Mouse (Mus musculus) forebrain, embryonic 13.5 days (tissue): ENCODE results near the gene Mettl7b. TPM values are rescaled to one million over a fixed set of nuclear protein-coding genes. Genes with fewer than 3 reads are reported as not detected.
"Not testable (repeated sequence)": the region's sequence is repeated elsewhere in the genome, so short reads cannot be mapped to it uniquely, and the experiment has no call there.

Experiments
- ATAC-seq: fragments of 200-750 bp; cut with Nextera tagmentation; 2 replicates; pipeline ENCODE4 v1.8.0; 2017
- H3K27ac ChIP-seq: fragments of 300-500 bp; sonication (generic); 2 replicates; pipeline ENCODE4 v1.5.1; 2015; ENCODE audit warnings: inconsistent platforms, mild to moderate bottlenecking, moderate library complexity
- H3K27me3 ChIP-seq: fragments of 300-500 bp; sonication (generic); 2 replicates; pipeline ENCODE4 v1.6.1; 2015; ENCODE audit warnings: mild to moderate bottlenecking, inconsistent platforms
- H3K36me3 ChIP-seq: fragments of 300-500 bp; sonication (generic); 2 replicates; pipeline ENCODE4 v1.6.1; 2015; ENCODE audit warnings: mild to moderate bottlenecking, inconsistent platforms; ENCODE audit not compliant: poor library complexity, severe bottlenecking
- H3K4me1 ChIP-seq: fragments of 300-500 bp; sonication (generic); 2 replicates; pipeline ENCODE4 v1.6.1; 2015; ENCODE audit warnings: inconsistent platforms
- H3K4me2 ChIP-seq: fragments of 300-500 bp; sonication (generic); 2 replicates; pipeline ENCODE4 v1.6.1; 2015; ENCODE audit warnings: inconsistent platforms, mild to moderate bottlenecking, moderate library complexity
- H3K4me3 ChIP-seq: fragments of 300-500 bp; sonication (generic); 2 replicates; pipeline ENCODE4 v1.5.1; 2015; ENCODE audit warnings: mild to moderate bottlenecking, inconsistent platforms
- H3K9ac ChIP-seq: fragments of 300-500 bp; sonication (generic); 2 replicates; pipeline ENCODE4 v1.6.1; 2015; ENCODE audit warnings: mild to moderate bottlenecking, inconsistent platforms
- H3K9me3 ChIP-seq: fragments of 300-500 bp; sonication (generic); replicated peaks from 2 replicates; pipeline ENCODE4 v1.6.1; 2016; ENCODE audit warnings: inconsistent platforms
- WGBS: fragments of 180-500 bp; shearing (Covaris S2); methylation state at CpG from one replicate; pipeline ENCODE4 v1.1.7; 2015; 5-methylcytosine and 5-hydroxymethylcytosine counted together
- polyA plus RNA-seq: library from polyadenylated mRNA; unstranded; fragments of >200 nt; fragmentation: Nextera tagmentation; extraction: Ambion mirVana; gene quantifications from 2 replicates; pipeline ENCODE4 v1.2.1, GENCODE M21; 2015

The Mettl7b gene
- polyA plus RNA-seq = not detected in 2 replicates

DNA sequence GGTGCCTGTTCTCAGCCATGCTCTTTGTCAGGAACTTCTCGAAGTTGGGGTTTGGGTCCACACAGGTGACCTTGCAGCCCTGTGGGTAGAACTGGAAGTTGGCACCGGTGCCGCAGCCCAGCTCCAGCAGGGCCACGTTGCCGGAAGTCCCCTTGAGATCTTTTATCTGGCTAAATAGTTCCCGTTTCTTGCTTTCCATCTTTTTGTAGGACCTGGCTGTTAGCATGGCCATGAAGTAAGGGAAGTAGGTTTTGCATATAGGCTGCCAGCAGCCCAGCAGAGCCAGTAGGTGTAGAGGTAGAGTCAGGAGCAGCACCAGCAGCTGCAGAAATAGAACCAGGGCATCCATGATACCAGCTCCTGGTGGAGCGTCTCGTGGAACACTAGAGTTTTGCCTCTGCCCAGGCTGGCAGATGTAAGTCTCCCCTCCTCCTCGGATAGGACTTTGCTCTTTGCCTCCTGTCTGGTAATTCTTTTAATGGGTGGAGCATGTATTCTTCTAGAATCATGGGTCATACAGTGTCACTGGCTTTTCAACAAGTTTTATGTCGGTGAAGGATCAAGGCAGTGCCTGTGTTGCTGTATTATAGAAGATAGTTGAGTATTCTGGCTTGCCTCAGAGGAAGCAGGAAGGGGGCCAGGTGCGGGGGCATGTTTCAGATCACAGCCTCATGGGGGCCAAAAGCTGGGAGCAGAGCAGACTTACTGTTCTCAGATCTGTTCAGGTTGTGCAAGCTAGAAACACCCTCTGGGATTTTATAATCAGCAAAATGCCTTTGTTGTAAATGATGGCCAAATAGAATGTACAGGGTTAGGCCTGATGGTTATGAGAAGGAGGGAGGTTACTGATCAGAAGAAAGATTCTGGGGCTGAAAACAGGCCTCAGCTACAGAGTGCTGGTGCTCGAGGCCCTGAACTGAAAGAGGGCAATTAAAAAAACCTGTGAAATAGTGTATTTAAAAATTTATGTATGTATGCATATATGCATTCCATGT lies at the start of gene Mettl7b:
Mettl7b (minus strand) TSS at position 399 of the 995 bp plus-strand sequence.
- Histone ChIP-seq H3K4me1 (no peaks in the 10 kb centered on the region), H3K4me2 (no peak within 1 kb of the TSS), H3K4me3 (no peak within 1 kb of the TSS), H3K36me3 (no peaks in the 10 kb centered on the region), H3K9me3 (no peaks in the 10 kb centered on the region), H3K27me3 (no peaks in the 10 kb centered on the region), H3K9ac (no peak within 1 kb of the TSS), H3K27ac (no peak within 1 kb of the TSS)
- 86% methylated on average over 12 of the region's 12 CpGs for whole genome bisulfite sequencing
- no peak for ATAC-seq

DNA sequence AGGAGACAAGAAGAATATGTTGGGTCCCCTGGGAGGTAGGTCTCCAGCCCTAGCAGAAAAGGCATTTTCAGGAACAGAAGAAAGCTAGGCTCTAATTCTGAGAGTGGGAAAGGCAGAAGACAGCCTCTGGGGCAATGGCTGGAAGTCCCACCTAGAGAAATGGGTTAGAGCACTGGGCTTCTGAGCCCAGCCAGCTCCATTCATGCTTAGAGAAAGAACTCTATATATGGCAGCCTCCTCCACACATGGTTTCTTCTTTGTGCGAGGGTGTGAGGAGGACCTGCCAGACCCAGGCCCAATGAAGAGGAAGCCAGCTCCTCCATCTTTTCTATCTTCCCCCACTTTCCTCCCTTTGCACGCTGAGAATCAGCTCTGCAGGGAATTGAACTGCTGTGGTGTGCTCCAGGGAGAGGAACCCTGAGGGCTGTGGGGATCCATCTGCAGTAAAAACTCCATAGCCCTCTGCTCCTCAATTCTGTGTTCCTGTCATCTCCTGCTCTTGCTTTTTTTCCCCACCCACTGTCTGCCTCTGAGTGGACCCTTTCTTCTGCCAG lies 49.6 kb upstream of the Mettl7b start, which contains the start of gene Olfr763:
Olfr763 (plus strand) TSS at position 504 of the 554 bp plus-strand sequence.
- Histone ChIP-seq H3K9ac (no peak within 1 kb of the TSS), H3K4me2 (no peak within 1 kb of the TSS), H3K27me3 (no peaks in the 10 kb centered on the region), H3K36me3 (no peaks in the 10 kb centered on the region), H3K4me3 (no peak within 1 kb of the TSS), H3K4me1 (no peaks in the 10 kb centered on the region), H3K27ac (no peak within 1 kb of the TSS), H3K9me3 (no peaks in the 10 kb centered on the region)
- no peak for ATAC-seq
- WGBS = 80% methylated on average over 2 of the region's 2 CpGs

DNA sequence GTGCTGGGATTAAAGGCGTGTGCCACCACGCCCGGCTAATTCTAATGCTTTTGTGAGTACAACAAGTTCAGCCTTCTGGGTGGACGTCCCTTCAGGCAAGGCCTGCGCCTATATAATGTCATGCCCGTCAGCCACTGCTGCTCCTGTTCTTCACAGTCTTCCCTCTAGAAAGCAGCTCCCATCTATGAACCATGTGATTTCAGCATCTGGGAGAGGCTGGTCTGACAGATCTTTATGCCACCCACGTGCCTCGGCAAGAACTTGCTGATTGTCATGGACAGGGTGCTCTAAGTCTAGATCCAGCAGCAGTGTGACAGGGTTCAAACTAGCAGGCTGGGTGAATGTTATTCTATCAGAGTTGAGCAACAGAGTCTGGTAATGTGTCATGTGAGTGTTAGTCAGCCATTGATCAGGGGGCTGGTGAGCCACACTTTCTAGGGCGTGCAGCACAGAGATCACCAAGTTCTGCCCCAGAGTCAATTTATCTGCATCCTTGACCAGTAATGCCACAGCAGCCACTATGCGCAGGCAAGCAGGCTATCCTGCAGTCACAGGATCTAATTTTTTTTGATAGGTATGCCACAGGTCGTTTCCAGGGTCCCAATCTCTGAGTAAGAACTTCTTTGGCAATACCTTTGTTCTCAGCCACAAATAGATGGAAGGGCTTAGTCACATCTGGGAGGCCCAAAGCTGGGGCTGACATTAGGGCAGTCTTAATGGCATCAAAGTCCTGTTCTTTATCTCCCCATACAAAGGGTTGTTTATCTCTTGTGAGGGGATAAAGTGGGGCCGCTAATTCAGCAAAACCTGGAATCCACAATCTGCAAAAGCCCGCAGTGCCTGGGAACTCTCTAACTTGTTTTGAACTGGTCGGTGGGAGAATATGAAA lies 43.5 kb upstream of the Mettl7b start:
- WGBS = 67% methylated on average over 14 of the region's 14 CpGs
- no peaks in the 10 kb centered on the region for H3K27me3 ChIP-seq
- no peaks in the 10 kb centered on the region for H3K36me3 ChIP-seq
- no peak overlapping the region for H3K4me2 ChIP-seq
- no peak overlapping the region for H3K4me3 ChIP-seq
- H3K9me3 ChIP-seq = no peaks in the 10 kb centered on the region
- no peak for ATAC-seq
- H3K4me1 ChIP-seq = no peaks in the 10 kb centered on the region
- no peak overlapping the region for H3K9ac ChIP-seq
- H3K27ac ChIP-seq = no peak overlapping the region

DNA sequence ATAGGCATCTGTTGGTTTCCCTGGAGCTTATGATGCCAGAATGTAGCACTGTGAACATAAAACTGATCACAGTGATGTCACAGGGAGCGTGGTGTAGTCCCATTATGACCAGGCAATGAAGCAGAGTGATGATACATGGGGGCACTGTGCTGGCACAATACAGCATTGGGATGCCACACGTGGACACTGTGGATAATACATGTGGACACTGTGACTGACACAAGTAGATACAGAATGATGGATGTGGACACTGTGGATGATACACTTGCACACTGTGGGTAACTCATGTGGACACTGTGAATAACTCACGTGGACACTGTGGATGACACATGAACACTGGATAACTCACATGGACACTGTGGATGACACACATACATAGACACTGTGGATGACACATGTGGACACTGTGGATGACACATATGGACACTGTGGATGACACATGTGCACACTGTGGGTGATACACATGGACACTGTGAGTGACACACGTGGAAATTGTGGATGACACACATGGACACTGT lies 35.8 kb upstream of the Mettl7b start:
- no peaks in the 10 kb centered on the region for H3K36me3 ChIP-seq
- H3K27ac ChIP-seq = no peak overlapping the region
- 0 out of 2 replicates have a peak, but pooled peaks have one; percentile 24 for ATAC-seq
- no peaks in the 10 kb centered on the region for H3K4me1 ChIP-seq
- no peak overlapping the region for H3K9ac ChIP-seq
- WGBS = 79% methylated on average over 4 of the region's 4 CpGs
- H3K4me2 ChIP-seq = no peak overlapping the region
- no peak overlapping the region for H3K4me3 ChIP-seq
- H3K9me3 ChIP-seq = no peaks in the 10 kb centered on the region
- H3K27me3 ChIP-seq = no peaks in the 10 kb centered on the region

DNA sequence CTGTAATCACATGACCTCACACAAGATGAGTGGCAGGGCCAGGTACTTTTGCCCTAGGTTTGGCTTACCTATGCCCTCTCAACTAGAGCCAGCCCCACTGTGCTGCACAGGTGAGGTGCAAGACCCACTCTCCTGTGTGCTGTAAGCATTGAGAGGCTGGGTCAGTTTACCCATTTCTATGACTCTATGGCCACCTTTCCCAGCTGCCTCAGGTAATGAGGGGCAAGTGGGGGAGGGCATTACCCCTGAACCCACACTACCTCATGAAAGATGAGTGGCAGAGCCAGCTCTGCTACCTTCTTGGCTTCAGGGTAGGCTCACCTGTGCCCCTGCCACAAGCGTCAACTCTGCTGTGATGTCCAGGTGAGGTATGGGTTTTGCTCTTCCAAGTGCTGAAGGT lies 35.0 kb upstream of the Mettl7b start:
- no peak overlapping the region for H3K9ac ChIP-seq
- no peaks in the 10 kb centered on the region for H3K36me3 ChIP-seq
- H3K27me3 ChIP-seq = no peaks in the 10 kb centered on the region
- no peaks in the 10 kb centered on the region for H3K4me1 ChIP-seq
- H3K4me2 ChIP-seq = no peak overlapping the region
- no peak for ATAC-seq
- WGBS = 100% methylated on average over 1 of the region's 1 CpGs
- H3K27ac ChIP-seq = no peak overlapping the region
- no peak overlapping the region for H3K4me3 ChIP-seq
- H3K9me3 ChIP-seq = no peaks in the 10 kb centered on the region

DNA sequence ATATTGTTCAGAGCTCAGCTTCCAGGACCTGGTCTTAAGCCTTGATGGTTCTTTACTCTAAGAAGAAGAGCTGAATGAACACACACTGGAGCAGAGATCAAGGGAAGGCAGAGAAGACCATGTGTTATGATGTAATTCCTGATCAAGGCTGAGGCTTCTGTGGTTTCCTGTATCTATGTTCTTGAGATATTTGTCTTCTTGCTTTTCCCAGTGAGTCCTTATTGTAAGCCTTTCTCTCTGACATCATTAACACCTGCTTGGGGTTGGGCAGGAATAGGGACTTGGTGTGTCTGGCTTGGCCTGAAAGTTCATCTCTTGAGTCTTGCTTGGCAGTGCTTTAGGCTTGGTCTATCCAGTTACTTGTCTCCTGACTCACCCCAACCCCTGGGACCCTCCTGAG lies 30.2 kb upstream of the Mettl7b start:
- H3K9me3 ChIP-seq = no peaks in the 10 kb centered on the region
- ATAC-seq = no peak
- no peak overlapping the region for H3K9ac ChIP-seq

DNA sequence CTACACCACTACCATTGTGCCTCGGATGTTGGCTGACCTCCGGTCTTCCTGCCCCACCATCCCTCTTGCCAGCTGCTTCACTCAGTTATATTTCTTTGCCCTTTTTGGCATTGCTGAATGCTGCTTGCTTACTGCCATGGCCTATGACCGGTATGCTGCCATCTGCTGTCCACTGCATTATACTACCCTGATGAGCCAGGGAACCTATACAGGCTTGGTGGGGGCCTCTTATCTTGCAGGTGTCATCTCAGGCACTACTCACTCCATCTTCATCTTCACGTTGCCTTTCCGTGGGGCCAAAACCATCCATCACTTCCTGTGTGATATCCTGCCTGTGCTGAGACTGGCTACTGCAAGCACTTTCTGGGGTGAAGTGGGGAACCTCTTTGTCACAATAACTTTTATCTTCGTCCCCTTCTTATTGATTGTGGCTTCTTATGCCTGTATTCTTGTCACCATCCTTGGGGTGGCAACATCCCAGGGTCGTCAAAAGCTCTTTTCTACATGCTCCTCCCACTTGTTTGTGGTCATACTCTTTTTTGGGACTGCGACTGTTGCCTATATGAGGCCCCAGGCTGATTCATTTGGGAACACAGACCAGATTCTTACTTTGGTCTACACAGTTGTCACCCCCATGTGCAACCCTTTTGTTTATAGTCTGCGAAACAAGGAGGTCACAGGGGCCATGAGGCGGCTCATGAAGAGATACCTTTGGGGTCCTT lies 29.5 kb upstream of the Mettl7b start:
- not testable (repeated sequence) for H3K27me3 ChIP-seq, H3K9me3 ChIP-seq, H3K9ac ChIP-seq, H3K27ac ChIP-seq, ATAC-seq, H3K4me1 ChIP-seq, H3K4me2 ChIP-seq, H3K4me3 ChIP-seq, H3K36me3 ChIP-seq
- 67% methylated on average over 7 of the region's 10 CpGs for WGBS

More for the DNA sequence above, 30.2 kb upstream of the Mettl7b start:
- H3K27ac ChIP-seq = no peak overlapping the region
- H3K27me3 ChIP-seq = no peaks in the 10 kb centered on the region
- H3K4me1 ChIP-seq = no peaks in the 10 kb centered on the region
- H3K4me2 ChIP-seq = no peak overlapping the region
- no peak overlapping the region for H3K4me3 ChIP-seq
- no peaks in the 10 kb centered on the region for H3K36me3 ChIP-seq

DNA sequence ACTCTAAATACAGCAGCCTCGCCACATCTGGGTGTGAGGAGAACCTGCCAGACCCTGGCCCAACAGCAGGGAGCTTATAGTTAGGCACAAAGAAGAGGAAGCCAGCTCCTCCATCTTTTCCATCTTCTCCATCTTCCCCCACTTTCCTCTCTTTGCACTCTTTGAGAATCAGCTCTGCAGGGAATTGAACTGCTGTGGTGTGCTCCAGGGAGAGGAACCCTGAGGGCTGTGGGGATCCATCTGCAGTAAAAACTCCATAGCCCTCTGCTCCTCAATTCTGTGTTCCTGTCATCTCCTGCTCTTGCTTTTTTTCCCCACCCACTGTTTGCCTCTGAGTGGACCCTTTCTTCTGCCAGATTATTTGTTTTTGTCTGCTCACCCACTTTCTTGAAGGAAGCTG lies 28.3 kb upstream of the Mettl7b start, which contains the start of gene Olfr9:
Olfr9 (plus strand) TSS at position 301 of the 400 bp plus-strand sequence.
- H3K9ac ChIP-seq, ATAC-seq, H3K27me3 ChIP-seq, H3K4me3 ChIP-seq, H3K4me2 ChIP-seq, H3K36me3 ChIP-seq, H3K4me1 ChIP-seq, H3K27ac ChIP-seq, H3K9me3 ChIP-seq: not testable (repeated sequence)
- WGBS = 88% methylated on average over 1 of the region's 1 CpGs

DNA sequence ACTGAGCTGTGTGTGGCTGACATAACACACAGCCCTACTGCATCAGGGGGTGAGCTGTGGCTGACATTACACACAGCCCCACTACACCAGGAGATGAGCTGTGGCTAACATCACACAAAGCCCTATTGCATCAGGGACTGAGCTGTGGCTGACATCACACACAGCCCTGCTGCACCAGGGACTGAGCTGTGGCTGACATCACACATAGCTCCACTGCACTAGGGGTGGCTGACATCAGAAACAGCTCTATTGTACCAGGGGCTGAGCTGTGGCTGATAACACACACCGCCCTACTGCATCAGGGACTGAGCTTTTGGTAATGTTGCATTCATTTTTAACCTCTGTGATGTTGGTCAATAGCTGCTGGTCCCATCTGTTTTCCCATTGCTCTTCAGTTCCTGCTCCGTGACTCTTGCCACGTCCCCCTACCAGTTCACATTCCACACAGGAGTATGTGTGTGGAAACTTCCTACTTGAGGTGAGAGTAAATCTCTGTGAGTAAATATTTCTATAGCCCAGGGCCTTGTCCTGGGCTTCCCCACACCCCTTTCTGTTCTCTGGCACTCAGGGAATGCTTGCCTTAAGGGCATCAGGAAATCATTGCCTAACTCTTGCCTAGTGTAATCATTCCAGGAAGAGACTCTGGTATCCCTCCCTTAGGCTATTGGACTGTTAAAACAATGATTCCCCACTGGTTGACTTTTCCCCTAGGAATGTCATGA lies 20.0 kb upstream of the Mettl7b start:
- Histone ChIP-seq H3K27ac (no peak overlapping the region), H3K36me3 (no peaks in the 10 kb centered on the region), H3K27me3 (no peaks in the 10 kb centered on the region), H3K9me3 (no peaks in the 10 kb centered on the region), H3K4me3 (no peak overlapping the region), H3K9ac (no peak overlapping the region), H3K4me1 (no peaks in the 10 kb centered on the region), H3K4me2 (no peak overlapping the region)
- WGBS = 87% methylated on average over 3 of the region's 3 CpGs
- ATAC-seq = no peak

DNA sequence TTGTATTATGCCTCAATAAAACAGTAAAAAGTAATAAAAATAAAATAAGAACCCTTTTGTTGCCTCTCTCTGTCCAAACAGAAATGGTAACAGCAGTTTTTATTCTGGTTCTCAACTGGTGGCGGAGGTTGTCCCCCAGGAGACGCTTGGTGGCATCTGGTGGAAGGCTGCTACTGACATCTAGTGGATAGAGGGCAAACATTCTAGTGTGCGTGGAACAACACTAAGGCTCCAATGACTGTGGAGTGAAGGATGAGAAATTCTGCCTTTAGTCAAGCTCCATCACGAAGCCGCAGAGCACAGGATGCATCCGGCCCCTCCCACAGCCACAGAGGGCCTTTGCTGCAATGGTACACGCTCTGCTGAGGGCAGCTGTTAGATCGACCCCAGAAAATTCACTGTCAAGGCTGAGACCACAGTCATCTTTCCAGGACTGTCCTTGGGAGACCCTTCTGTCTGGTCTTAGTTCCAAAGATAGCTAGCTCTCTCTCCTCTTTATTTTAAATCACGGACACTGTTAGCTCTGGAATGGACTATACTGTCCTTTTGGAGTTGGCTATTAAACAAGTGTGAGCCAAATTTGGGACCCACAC lies 16.8 kb upstream of the Mettl7b start:
- no peaks in the 10 kb centered on the region for H3K36me3 ChIP-seq
- H3K27me3 ChIP-seq = no peaks in the 10 kb centered on the region
- no peak overlapping the region for H3K4me3 ChIP-seq
- no peaks in the 10 kb centered on the region for H3K9me3 ChIP-seq
- no peaks in the 10 kb centered on the region for H3K4me1 ChIP-seq
- H3K9ac ChIP-seq = no peak overlapping the region
- no peak overlapping the region for H3K27ac ChIP-seq
- H3K4me2 ChIP-seq = no peak overlapping the region
- 29% methylated on average over 9 of the region's 9 CpGs for WGBS
- peak; percentile 79 for ATAC-seq
